Comparison of ENCODE assay signal across 9 mouse cellular contexts in the genomic region with DNA sequence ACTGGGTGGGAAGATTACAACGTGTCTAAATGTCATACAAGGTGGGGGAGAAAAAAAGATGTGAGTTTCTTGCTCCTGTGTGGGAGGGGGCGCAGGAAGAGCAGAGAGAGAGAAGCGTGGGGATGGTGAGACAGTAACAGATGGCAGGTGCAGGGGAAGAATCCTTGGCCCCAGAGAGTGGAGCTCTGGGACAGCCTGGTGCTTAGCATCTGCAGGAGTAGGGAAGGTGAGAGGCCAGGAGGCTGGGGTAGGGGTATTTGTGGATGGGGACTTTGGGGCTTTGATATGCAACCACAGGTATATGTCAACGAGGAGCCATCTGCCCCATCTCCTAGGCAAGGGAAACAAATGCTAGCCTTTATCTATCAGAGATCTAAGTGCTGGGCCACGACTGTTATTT. TPM values are rescaled to one million over a fixed set of nuclear protein-coding genes. Genes with fewer than 3 reads are reported as not detected.
A peak's percentile ranks its signal among the peaks of the same experiment; 100 is the strongest.
DNase-seq lines count a peak whose midpoint lies in the region; ATAC-seq and TF ChIP-seq lines count a peak whose summit lies in the region.
"Had no signal": no experiment of that assay in that cellular context is flagged by ENCODE, and none has a peak within 500 bp of the region (broad histone marks: within the 10 kb centered on the region; RNA-seq: fewer than 3 reads in every experiment).

No protein-coding gene starts in this region.

- no peak for TF ChIP-seq CTCF in cerebellum, adult 2 months (IDR thresholded peaks at IDR 0.05; ENCODE audit: borderline replicate concordance, insufficient read depth, low read depth, low read length)
- TF ChIP-seq CTCF in midbrain, postnatal 0 days (IDR thresholded peaks at IDR 0.05) = no peak

- H3K4me2 ChIP-seq in kidney, embryonic 14.5 days (replicated peaks; ENCODE audit: low read depth, low read length) = no peak overlapping the region; the same call in 1 of the 2 replicates
- peak overlapping the region; percentile 65; the same call in 1 of the 2 replicates for H3K4me2 ChIP-seq in hindbrain, embryonic 12.5 days (replicated peaks)
- H3K4me2 ChIP-seq in midbrain, postnatal 0 days (ENCODE audit: low read depth, low read length, poor library complexity, severe bottlenecking) = no peak overlapping the region

- H3K4me3 ChIP-seq in kidney, embryonic 14.5 days (ENCODE audit: low read length) = no peak overlapping the region
- H3K4me3 ChIP-seq in cerebellum, adult 2 months (replicated peaks; ENCODE audit: insufficient read depth, low read depth, low read length) = no peak overlapping the region
- no peak overlapping the region for H3K4me3 ChIP-seq in hindbrain, embryonic 12.5 days
- no peak overlapping the region for H3K4me3 ChIP-seq in midbrain, postnatal 0 days (ENCODE audit: low read depth, low read length)

- no peak for DNase-seq in kidney, postnatal 10 days
- DNase-seq in cerebellum, adult 2 months = peak in 1 of 2 experiments; percentile 21
- DNase-seq in midbrain, postnatal 0 days (ENCODE audit: low spot score) = no peak

- 0 out of 2 replicates have a peak overlapping the region, but pooled peaks have one; percentile 71 for H3K9ac ChIP-seq in kidney, embryonic 14.5 days (ENCODE audit: low read depth, low read length)
- no peak overlapping the region for H3K9ac ChIP-seq in hindbrain, embryonic 12.5 days
- no peak overlapping the region for H3K9ac ChIP-seq in midbrain, postnatal 0 days (replicated peaks; ENCODE audit: low read length, poor library complexity, severe bottlenecking)

- H3K27ac ChIP-seq in kidney, embryonic 14.5 days (ENCODE audit: low read depth, low read length) = no peak overlapping the region
- peak overlapping the region; percentile 55 for H3K27ac ChIP-seq in cerebellum, adult 2 months (ENCODE audit: insufficient read depth, low read length)
- peak overlapping the region; percentile 98 for H3K27ac ChIP-seq in hindbrain, embryonic 12.5 days
- H3K27ac ChIP-seq in midbrain, postnatal 0 days (ENCODE audit: low read depth, low read length) = peak overlapping the region; percentile 88

- 75% methylated on average over 5 of the region's 5 CpGs for WGBS in kidney, embryonic 14.5 days
- WGBS in cerebellum, adult 2 months = 79% methylated on average over 5 of the region's 5 CpGs
- WGBS in hindbrain, embryonic 12.5 days = 83% methylated on average over 5 of the region's 5 CpGs
- WGBS in midbrain, postnatal 0 days = 83% methylated on average over 5 of the region's 5 CpGs

- peaks cover 5% of the 10 kb centered on the region; the same call in 1 of the 2 replicates for H3K4me1 ChIP-seq in kidney, embryonic 14.5 days (ENCODE audit: control insufficient read depth, insufficient read depth, low read length)
- peaks cover 6% of the 10 kb centered on the region; the same call in 1 of the 2 replicates for H3K4me1 ChIP-seq in cerebellum, adult 2 months (ENCODE audit: control insufficient read depth, insufficient read depth, low read length)
- peaks cover 7% of the 10 kb centered on the region for H3K4me1 ChIP-seq in hindbrain, embryonic 12.5 days
- peaks cover 5% of the 10 kb centered on the region; the same call in 1 of the 2 replicates for H3K4me1 ChIP-seq in midbrain, postnatal 0 days (ENCODE audit: insufficient read depth, low read length)

- no peaks in the 10 kb centered on the region for H3K9me3 ChIP-seq in kidney, embryonic 14.5 days (ENCODE audit: control insufficient read depth, low read length)
- H3K9me3 ChIP-seq in hindbrain, embryonic 12.5 days (replicated peaks) = no peaks in the 10 kb centered on the region
- H3K9me3 ChIP-seq in midbrain, postnatal 0 days (ENCODE audit: low read length) = no peaks in the 10 kb centered on the region

- no peak for TF ChIP-seq POLR2A in cerebellum, adult 2 months (IDR thresholded peaks at IDR 0.05; ENCODE audit: borderline replicate concordance, insufficient read depth, low read length)

- no peak for ATAC-seq in kidney, embryonic 14.5 days (ENCODE audit: low FRiP score, low TSS enrichment)
- ATAC-seq in hindbrain, embryonic 12.5 days (ENCODE audit: low FRiP score) = peak; percentile 12; the same call in 1 of the 2 replicates
- peak; percentile 33; the same call in 1 of the 2 replicates for ATAC-seq in midbrain, postnatal 0 days (ENCODE audit: low FRiP score)
- no peak for ATAC-seq in erythroid progenitor cell, adult 5-6 weeks (replicated peaks; ENCODE audit: low FRiP score, poor library complexity, severe bottlenecking)
- no peak for ATAC-seq in CD4-positive, CD25-positive, alpha-beta regulatory T cell, adult 4 months
- no peak for ATAC-seq in megakaryocyte-erythroid progenitor cell, adult 5-6 weeks (replicated peaks; ENCODE audit: low FRiP score, low TSS enrichment, poor library complexity, severe bottlenecking)

- H3K27me3 ChIP-seq in kidney, embryonic 14.5 days (ENCODE audit: control insufficient read depth, insufficient read depth, low read length) = no peaks in the 10 kb centered on the region
- H3K27me3 ChIP-seq in cerebellum, adult 2 months (ENCODE audit: control insufficient read depth, insufficient read depth, low read length) = no peaks in the 10 kb centered on the region
- H3K27me3 ChIP-seq in hindbrain, embryonic 12.5 days = no peaks in the 10 kb centered on the region
- H3K27me3 ChIP-seq in midbrain, postnatal 0 days (ENCODE audit: insufficient read depth, low read length) = no peaks in the 10 kb centered on the region
- H3K27me3 ChIP-seq: Patski had no signal

- H3K36me3 ChIP-seq in kidney, embryonic 14.5 days (ENCODE audit: control insufficient read depth, insufficient read depth, low read length) = no peaks in the 10 kb centered on the region
- no peaks in the 10 kb centered on the region for H3K36me3 ChIP-seq in hindbrain, embryonic 12.5 days
- H3K36me3 ChIP-seq in midbrain, postnatal 0 days (ENCODE audit: insufficient read depth, low read length) = no peaks in the 10 kb centered on the region

RNA-seq across cellular contexts. Expression of a gene that starts 26.4 kb away (rescaled TPM):
- polyA plus RNA-seq in kidney, embryonic 14.5 days (2014; fragmentation: Nextera tagmentation; extraction: Ambion mirVana) = 24.0 and 33.2 TPM in 2 replicates
- polyA plus RNA-seq in cerebellum, adult 2 months (2012; rRNA removed) = 25.4 and 26.7 TPM in 2 replicates
- 53.6 and 54.5 TPM in 2 replicates for polyA plus RNA-seq in hindbrain, embryonic 12.5 days (2016; fragmentation: Nextera tagmentation; extraction: Ambion mirVana)
- total RNA-seq in midbrain, postnatal 0 days (2014; rRNA removed) = 26.7 and 40.0 TPM in 2 replicates
- 32.0 and 34.7 TPM in 2 replicates for polyA plus RNA-seq in midbrain, postnatal 0 days (2015; fragmentation: Nextera tagmentation; extraction: Ambion mirVana)
- total RNA-seq in erythroid progenitor cell, adult 5-6 weeks (2015; ENCODE audit: low replicate concordance) = 96.2 and 108 TPM in 2 replicates
- 99.2 and 106 TPM in 2 replicates for total RNA-seq in erythroid progenitor cell, adult 5-6 weeks (2017; ENCODE audit: low replicate concordance)
- 10 to 100 TPM; 58.4 to 84.5 TPM for polyA plus RNA-seq in CD4-positive, CD25-positive, alpha-beta regulatory T cell, adult 4 months (2017; shearing (Covaris generic))
- 51.8 and 77.3 TPM in 2 replicates for total RNA-seq in megakaryocyte-erythroid progenitor cell, adult 5-6 weeks (2014; fragmentation: Nextera tagmentation)
- 27.9 and 55.7 TPM in 2 replicates for total RNA-seq in megakaryocyte-erythroid progenitor cell, adult 5-6 weeks (2017)

RNA-seq across cellular contexts. Expression of a gene that starts 36.9 kb away (rescaled TPM):
- polyA plus RNA-seq in kidney, embryonic 14.5 days (2014; fragmentation: Nextera tagmentation; extraction: Ambion mirVana) = 32.8 and 34.3 TPM in 2 replicates
- polyA plus RNA-seq in cerebellum, adult 2 months (2012; rRNA removed) = 7.3 and 7.5 TPM in 2 replicates
- 25.1 and 25.3 TPM in 2 replicates for polyA plus RNA-seq in hindbrain, embryonic 12.5 days (2016; fragmentation: Nextera tagmentation; extraction: Ambion mirVana)
- 10.1 and 12.6 TPM in 2 replicates for total RNA-seq in midbrain, postnatal 0 days (2014; rRNA removed)
- 13.4 and 15.0 TPM in 2 replicates for polyA plus RNA-seq in midbrain, postnatal 0 days (2015; fragmentation: Nextera tagmentation; extraction: Ambion mirVana)
- 5.4 and 15.1 TPM in 2 replicates for total RNA-seq in erythroid progenitor cell, adult 5-6 weeks (2015; ENCODE audit: low replicate concordance)
- total RNA-seq in erythroid progenitor cell, adult 5-6 weeks (2017; ENCODE audit: low replicate concordance) = 4.0 and 9.4 TPM in 2 replicates
- polyA plus RNA-seq in CD4-positive, CD25-positive, alpha-beta regulatory T cell, adult 4 months (2017; shearing (Covaris generic)) = 10 to 100 TPM; 34.7 to 40.1 TPM
- 33.1 and 34.0 TPM in 2 replicates for total RNA-seq in megakaryocyte-erythroid progenitor cell, adult 5-6 weeks (2014; fragmentation: Nextera tagmentation)
- 58.8 and 78.1 TPM in 2 replicates for total RNA-seq in megakaryocyte-erythroid progenitor cell, adult 5-6 weeks (2017)

RNA-seq across cellular contexts. Expression of a gene that starts 45.0 kb away (rescaled TPM):
- 228 and 236 TPM in 2 replicates for polyA plus RNA-seq in kidney, embryonic 14.5 days (2014; fragmentation: Nextera tagmentation; extraction: Ambion mirVana)
- polyA plus RNA-seq in cerebellum, adult 2 months (2012; rRNA removed) = 122 and 134 TPM in 2 replicates
- 270 and 291 TPM in 2 replicates for polyA plus RNA-seq in hindbrain, embryonic 12.5 days (2016; fragmentation: Nextera tagmentation; extraction: Ambion mirVana)
- total RNA-seq in midbrain, postnatal 0 days (2014; rRNA removed) = 76.5 and 103 TPM in 2 replicates
- 224 and 233 TPM in 2 replicates for polyA plus RNA-seq in midbrain, postnatal 0 days (2015; fragmentation: Nextera tagmentation; extraction: Ambion mirVana)
- 75.0 and 95.2 TPM in 2 replicates for total RNA-seq in erythroid progenitor cell, adult 5-6 weeks (2015; ENCODE audit: low replicate concordance)
- total RNA-seq in erythroid progenitor cell, adult 5-6 weeks (2017; ENCODE audit: low replicate concordance) = 97.5 and 100.0 TPM in 2 replicates
- polyA plus RNA-seq in CD4-positive, CD25-positive, alpha-beta regulatory T cell, adult 4 months (2017; shearing (Covaris generic)) = 100 to 1,000 TPM; 279 to 285 TPM
- total RNA-seq in megakaryocyte-erythroid progenitor cell, adult 5-6 weeks (2014; fragmentation: Nextera tagmentation) = 124 TPM in 2 replicates
- total RNA-seq in megakaryocyte-erythroid progenitor cell, adult 5-6 weeks (2017) = 128 and 165 TPM in 2 replicates

Comparison
In these comparisons a context has a peak if more than half of its experiments do, and no peak if none do; other contexts are left out.
1. ATAC-seq: peak in hindbrain, embryonic 12.5 days (single experiment) and midbrain, postnatal 0 days (single experiment); none in kidney, embryonic 14.5 days (single experiment), erythroid progenitor cell, adult 5-6 weeks (single experiment), CD4-positive, CD25-positive, alpha-beta regulatory T cell, adult 4 months (single experiment) and megakaryocyte-erythroid progenitor cell, adult 5-6 weeks (single experiment).